Mouse (Mus musculus): ENCODE results near the gene Cxcl13. TPM values are rescaled to one million over a fixed set of nuclear protein-coding genes. Genes with fewer than 3 reads are reported as not detected.

Cxcl13 gene
- polyA plus RNA-seq, 1 experiment from 2014 or later, result 8.5 TPM

DNA sequence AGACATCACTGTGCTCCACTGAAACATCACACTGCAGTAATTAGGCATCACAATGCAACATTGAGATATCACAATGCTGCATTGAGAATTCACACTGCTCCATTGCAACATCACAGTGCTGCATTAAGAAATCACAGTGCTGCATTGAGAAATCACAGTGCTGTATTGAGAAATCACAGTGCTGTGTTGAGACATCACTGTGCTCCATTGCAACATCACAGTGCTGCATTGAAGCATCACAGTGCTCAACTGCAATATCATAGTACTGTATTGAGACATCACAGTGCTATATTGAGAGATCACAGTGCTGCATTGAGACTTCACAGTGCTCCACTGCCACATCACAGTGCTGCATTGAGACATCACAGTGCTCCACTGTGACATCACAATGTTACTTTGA, 46.6 kb downstream of the Cxcl13 start:
- H3K27me3 ChIP-seq (replicated peaks; ENCODE audit: control insufficient read depth, insufficient read depth, low read length), result no peaks in the 10 kb centered on the region
- DNase-seq (ENCODE audit: low spot score) (no peak), ATAC-seq (ENCODE audit: low read depth) (no peak)
- no peak overlapping the region for H3K4me2 ChIP-seq (ENCODE audit: low read depth, low read length)
- no peaks in the 10 kb centered on the region for H3K36me3 ChIP-seq (ENCODE audit: control insufficient read depth, insufficient read depth, low read length)
- no peak overlapping the region for H3K9ac ChIP-seq (ENCODE audit: low read depth, low read length)
- H3K4me3 ChIP-seq (ENCODE audit: low read depth, low read length), result no peak overlapping the region
- H3K27ac ChIP-seq (replicated peaks; ENCODE audit: low read depth, low read length), result no peak overlapping the region
- H3K9me3 ChIP-seq (ENCODE audit: control insufficient read depth, low read length), result no peaks in the 10 kb centered on the region
- no peaks in the 10 kb centered on the region for H3K4me1 ChIP-seq (ENCODE audit: control insufficient read depth, insufficient read depth, low read length)

DNA sequence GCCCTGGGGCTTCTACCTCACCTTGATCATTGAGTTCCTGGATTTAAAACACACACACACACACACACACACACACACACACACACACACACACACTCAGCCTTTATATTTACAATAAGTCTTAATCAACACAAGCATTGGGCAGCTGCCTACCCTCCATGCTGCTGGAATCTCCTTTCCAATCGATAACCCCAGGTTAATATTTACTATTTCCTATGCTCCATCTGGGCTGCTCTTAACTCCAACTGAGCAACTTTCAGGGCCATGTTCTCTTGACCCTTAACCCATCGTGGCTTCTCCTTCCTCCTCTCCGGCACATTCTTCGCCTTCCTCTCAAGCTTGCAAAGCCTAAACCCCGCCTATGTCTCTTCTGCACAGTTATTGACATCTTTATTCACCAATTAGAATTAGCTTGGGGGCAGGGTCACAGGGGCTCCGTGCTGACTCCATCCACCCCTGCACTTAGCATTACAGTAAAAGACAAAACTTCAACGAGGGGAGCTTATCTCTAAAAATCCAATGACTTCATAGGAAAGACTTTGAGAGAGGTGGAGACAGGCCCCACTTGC, 51.6 kb downstream of the Cxcl13 start:
- 61% methylated on average over 7 of the region's 7 CpGs for WGBS
- ATAC-seq (ENCODE audit: low read depth), result no peak

DNA sequence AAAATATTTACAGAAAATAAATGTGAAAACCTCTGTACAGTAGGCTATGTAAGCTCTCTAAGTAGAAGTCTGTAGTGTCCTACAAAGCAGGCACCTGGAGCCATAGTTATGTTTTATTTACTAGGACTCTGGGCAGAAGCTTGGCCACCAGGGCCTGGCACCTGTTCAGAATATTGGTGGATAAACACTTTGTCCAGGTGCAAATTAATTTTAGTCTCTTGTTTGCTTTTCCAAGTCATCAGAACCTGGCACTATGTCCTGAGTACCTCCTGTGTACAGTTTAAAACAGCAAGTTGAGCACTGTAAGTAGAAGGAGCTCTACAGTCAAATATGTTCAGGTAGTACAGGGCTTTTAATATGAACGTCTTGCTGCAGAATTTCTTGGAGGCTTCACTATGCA, 52.3 kb downstream of the Cxcl13 start:
- H3K9me3 ChIP-seq (ENCODE audit: control insufficient read depth, low read length), result no peaks in the 10 kb centered on the region
- H3K4me1 ChIP-seq (ENCODE audit: control insufficient read depth, insufficient read depth, low read length), result no peaks in the 10 kb centered on the region
- H3K9ac ChIP-seq (ENCODE audit: low read depth, low read length), result no peak overlapping the region
- ATAC-seq (ENCODE audit: low read depth) (no peak), DNase-seq (ENCODE audit: low spot score) (no peak)
- no peaks in the 10 kb centered on the region for H3K27me3 ChIP-seq (replicated peaks; ENCODE audit: control insufficient read depth, insufficient read depth, low read length)
- no peak overlapping the region for H3K27ac ChIP-seq (replicated peaks; ENCODE audit: low read depth, low read length)
- no peak overlapping the region for H3K4me2 ChIP-seq (ENCODE audit: low read depth, low read length)
- 83% methylated on average over 1 of the region's 1 CpGs for WGBS
- H3K4me3 ChIP-seq (ENCODE audit: low read depth, low read length), result no peak overlapping the region
- no peaks in the 10 kb centered on the region for H3K36me3 ChIP-seq (ENCODE audit: control insufficient read depth, insufficient read depth, low read length)

More for the DNA sequence above, 51.6 kb downstream of the Cxcl13 start:
- H3K9me3 ChIP-seq (ENCODE audit: control insufficient read depth, low read length), result no peaks in the 10 kb centered on the region
- no peaks in the 10 kb centered on the region for H3K36me3 ChIP-seq (ENCODE audit: control insufficient read depth, insufficient read depth, low read length)
- H3K27me3 ChIP-seq (replicated peaks; ENCODE audit: control insufficient read depth, insufficient read depth, low read length), result no peaks in the 10 kb centered on the region
- DNase-seq (ENCODE audit: low spot score), result no peak
- no peak overlapping the region for H3K4me3 ChIP-seq (ENCODE audit: low read depth, low read length)
- no peaks in the 10 kb centered on the region for H3K4me1 ChIP-seq (ENCODE audit: control insufficient read depth, insufficient read depth, low read length)
- H3K27ac ChIP-seq (replicated peaks; ENCODE audit: low read depth, low read length), result no peak overlapping the region
- no peak overlapping the region for H3K4me2 ChIP-seq (ENCODE audit: low read depth, low read length)
- H3K9ac ChIP-seq (ENCODE audit: low read depth, low read length), result no peak overlapping the region

Other genes with a start within 250 kb of the Cxcl13 start
- not detected in 2 replicates for gene Gm7978, start 220.8 kb upstream of the Cxcl13 start, polyA plus RNA-seq (2014; fragmentation: Nextera tagmentation; extraction: Ambion mirVana)
- not detected in 2 replicates for gene Gm7982, start 214.9 kb upstream of the Cxcl13 start, polyA plus RNA-seq (2014; fragmentation: Nextera tagmentation; extraction: Ambion mirVana)
- not detected in 2 replicates for gene E330014E10Rik, start 181.0 kb upstream of the Cxcl13 start, polyA plus RNA-seq (2014; fragmentation: Nextera tagmentation; extraction: Ambion mirVana)
- 25.9 and 30.2 TPM in 2 replicates for gene Cnot6l, start 207.2 kb downstream of the Cxcl13 start, polyA plus RNA-seq (2014; fragmentation: Nextera tagmentation; extraction: Ambion mirVana)

All from embryonic facial prominence, embryonic 14.5 days (tissue).